Mouse (Mus musculus) embryonic facial prominence, embryonic 15.5 days (tissue): ENCODE data around the gene Vmn2r56. TPM values are rescaled to one million over a fixed set of nuclear protein-coding genes. Genes with fewer than 3 reads are reported as not detected.
"Not testable (repeated sequence)": the region's sequence is repeated elsewhere in the genome, so short reads cannot be mapped to it uniquely, and the experiment has no call there.

Source experiments
- ATAC-seq: fragments of 200-750 bp; cut with Nextera tagmentation; 2 replicates; pipeline ENCODE4 v1.8.0; 2017; ENCODE audit warnings: low read depth, moderate TSS enrichment; ENCODE audit not compliant: insufficient number of reproducible peaks, low FRiP score, low TSS enrichment
- H3K27ac ChIP-seq: fragments of 300-500 bp; sonication (generic); replicated peaks from 2 replicates; pipeline ENCODE4 v1.5.1; 2015; ENCODE audit warnings: mild to moderate bottlenecking, inconsistent platforms
- H3K27me3 ChIP-seq: fragments of 300-500 bp; sonication (generic); 2 replicates; pipeline ENCODE4 v1.6.1; 2015; ENCODE audit warnings: inconsistent platforms
- H3K36me3 ChIP-seq: fragments of 300-500 bp; sonication (generic); 2 replicates; pipeline ENCODE4 v1.6.1; 2015; ENCODE audit warnings: mild to moderate bottlenecking, inconsistent platforms
- H3K4me1 ChIP-seq: fragments of 300-500 bp; sonication (generic); 2 replicates; pipeline ENCODE4 v1.6.1; 2015; ENCODE audit warnings: inconsistent platforms
- H3K4me2 ChIP-seq: fragments of 300-500 bp; sonication (generic); replicated peaks from 2 replicates; pipeline ENCODE4 v1.6.1; 2015; ENCODE audit warnings: mild to moderate bottlenecking, inconsistent platforms
- H3K4me3 ChIP-seq: fragments of 300-500 bp; sonication (generic); replicated peaks from 2 replicates; pipeline ENCODE4 v1.5.1; 2015; ENCODE audit warnings: mild to moderate bottlenecking, inconsistent platforms
- H3K9ac ChIP-seq: fragments of 300-500 bp; sonication (generic); 2 replicates; pipeline ENCODE4 v1.6.1; 2015; ENCODE audit warnings: inconsistent platforms
- H3K9me3 ChIP-seq: fragments of 300-500 bp; sonication (generic); replicated peaks from 2 replicates; pipeline ENCODE4 v1.6.1; 2016; ENCODE audit warnings: inconsistent platforms
- WGBS: fragments of 180-500 bp; shearing (Covaris S2); methylation state at CpG from one replicate; pipeline ENCODE4 v1.1.7; 2015; 5-methylcytosine and 5-hydroxymethylcytosine counted together
- polyA plus RNA-seq: library from polyadenylated mRNA; unstranded; fragments of >200 nt; fragmentation: Nextera tagmentation; extraction: Ambion mirVana; gene quantifications from 2 replicates; pipeline ENCODE4 v1.2.1, GENCODE M21; 2015

Vmn2r56 gene
- polyA plus RNA-seq: not detected in 2 replicates

- Histone ChIP-seq H3K36me3 (no peaks in the 10 kb centered on the region), H3K9ac (no peak within 1 kb of the TSS), H3K4me1 (no peaks in the 10 kb centered on the region), H3K27ac (no peak within 1 kb of the TSS), H3K4me3 (no peak within 1 kb of the TSS), H3K4me2 (no peak within 1 kb of the TSS), H3K27me3 (no peaks in the 10 kb centered on the region), H3K9me3 (no peaks in the 10 kb centered on the region)
- ATAC-seq: no peak
- WGBS: 42% methylated on average over 1 of the region's 1 CpGs
These were observed at the start of gene Vmn2r56 for GRCm38 (mm10) chr7:12734904-12735303. Vmn2r56 (minus strand) TSS chr7:12735004.

DNA sequence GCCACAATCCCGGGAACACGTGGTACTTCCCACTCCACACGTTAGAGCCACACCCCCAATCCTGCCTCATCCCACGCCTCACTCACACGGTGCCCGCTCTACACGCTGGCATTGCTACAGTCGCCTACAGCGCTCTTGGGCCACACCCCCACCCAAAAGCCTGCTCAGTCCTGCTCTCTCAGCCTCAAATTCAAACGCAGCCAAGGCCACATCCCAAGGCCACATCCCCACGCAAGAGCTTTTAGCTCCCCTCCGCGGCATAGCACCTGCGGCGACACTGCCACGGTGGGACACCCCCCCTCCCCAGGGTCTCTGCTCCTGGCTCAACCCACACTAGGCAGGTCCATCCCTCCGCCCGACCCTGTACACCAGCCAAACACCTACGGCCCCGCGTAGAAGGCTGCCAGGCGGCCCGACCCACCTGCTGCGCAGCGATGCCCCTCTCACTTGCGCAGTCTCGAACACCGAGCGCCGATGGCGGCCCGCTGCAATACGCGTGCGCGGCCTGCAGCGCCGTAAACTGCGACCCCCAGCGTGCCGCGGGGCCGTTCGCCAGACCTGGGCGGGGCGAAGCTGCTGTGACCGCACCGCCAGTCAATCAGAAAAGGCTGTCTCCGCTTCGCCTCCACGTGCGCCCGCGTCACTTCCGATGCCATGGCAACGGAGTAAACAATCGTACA, 45.5 kb upstream of the Vmn2r56 start:
- Histone ChIP-seq H3K4me1 (peaks cover 9% of the 10 kb centered on the region), H3K9me3 (no peaks in the 10 kb centered on the region), H3K36me3 (peaks cover 2% of the 10 kb centered on the region), H3K9ac (peak overlapping the region; percentile 77), H3K4me2 (peak overlapping the region; percentile 98), H3K4me3 (peak overlapping the region; percentile 70), H3K27me3 (no peaks in the 10 kb centered on the region), H3K27ac (no peak overlapping the region; the same call in 1 of the 2 replicates)
- ATAC-seq: peak; percentile 92
- under 1% methylated on average over 57 of the region's 57 CpGs for WGBS

DNA sequence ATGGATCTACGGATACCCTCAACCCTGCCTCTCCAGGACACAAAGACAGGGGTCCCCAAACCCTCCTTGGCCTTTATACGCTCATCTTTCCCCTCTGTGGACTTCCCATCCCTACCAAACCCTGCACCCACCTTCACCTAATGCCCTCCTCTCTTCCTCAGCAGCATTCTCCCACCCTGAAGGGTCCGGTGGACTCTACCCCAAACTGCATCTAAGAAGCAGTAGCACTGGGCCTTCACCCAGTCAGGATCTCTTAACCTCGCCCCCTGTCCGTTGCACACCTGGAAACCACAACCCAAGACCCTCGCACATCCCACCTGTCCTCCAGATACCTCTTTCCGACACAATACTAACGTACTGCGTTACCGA, 45.0 kb upstream of the Vmn2r56 start:
- peak overlapping the region; percentile 77 for H3K9ac ChIP-seq
- ATAC-seq: no peak
- no peaks in the 10 kb centered on the region for H3K27me3 ChIP-seq
- H3K27ac ChIP-seq: no peak overlapping the region
- H3K4me1 ChIP-seq: peaks cover 9% of the 10 kb centered on the region
- H3K36me3 ChIP-seq: peaks cover 7% of the 10 kb centered on the region
- H3K9me3 ChIP-seq: no peaks in the 10 kb centered on the region
- H3K4me2 ChIP-seq: peak overlapping the region; percentile 98
- peak overlapping the region; percentile 70 for H3K4me3 ChIP-seq
- WGBS: 17% methylated on average over 10 of the region's 10 CpGs

GRCm38 (mm10) chr7:12779141-12779540, 44.3 kb upstream of the Vmn2r56 start:
- Histone ChIP-seq H3K9me3 (no peaks in the 10 kb centered on the region), H3K4me2 (no peak overlapping the region), H3K4me3 (peak overlapping the region; percentile 70; the same call in 1 of the 2 replicates), H3K4me1 (peaks cover 9% of the 10 kb centered on the region), H3K36me3 (peaks cover 13% of the 10 kb centered on the region), H3K9ac (no peak overlapping the region), H3K27ac (no peak overlapping the region), H3K27me3 (no peaks in the 10 kb centered on the region)
- 91% methylated on average over 5 of the region's 5 CpGs for WGBS
- no peak for ATAC-seq

GRCm38 (mm10) chr7:12774606-12775005, 39.8 kb upstream of the Vmn2r56 start:
- no peak for ATAC-seq
- H3K27me3 ChIP-seq: no peaks in the 10 kb centered on the region
- peaks cover 45% of the 10 kb centered on the region for H3K36me3 ChIP-seq
- H3K9ac ChIP-seq: no peak overlapping the region
- H3K4me3 ChIP-seq: no peak overlapping the region
- H3K27ac ChIP-seq: no peak overlapping the region
- H3K4me1 ChIP-seq: peaks cover 5% of the 10 kb centered on the region
- whole genome bisulfite sequencing: 100% methylated on average over 1 of the region's 1 CpGs
- H3K9me3 ChIP-seq: no peaks in the 10 kb centered on the region
- H3K4me2 ChIP-seq: no peak overlapping the region

DNA sequence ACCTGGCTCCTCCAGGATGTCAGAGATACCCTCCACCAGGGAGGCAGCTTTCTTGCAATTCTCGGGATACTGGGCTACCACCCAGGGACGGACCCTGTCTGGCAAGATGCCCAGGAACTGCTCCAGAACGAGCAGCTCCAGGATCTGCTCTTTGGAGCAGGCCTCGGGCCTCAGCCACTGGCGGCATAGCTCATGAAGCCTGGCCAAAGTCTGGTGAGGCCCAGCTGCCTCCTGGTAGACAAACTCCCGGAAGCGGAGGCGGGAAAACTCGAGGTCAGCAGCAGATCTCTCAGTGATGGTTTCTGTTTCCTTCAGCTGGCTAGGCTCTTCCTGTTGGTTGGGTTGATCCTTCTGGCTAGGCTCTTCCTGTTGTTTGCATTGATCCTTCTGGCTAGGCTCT, 39.3 kb upstream of the Vmn2r56 start:
- H3K9ac ChIP-seq: no peak overlapping the region
- H3K4me2 ChIP-seq: no peak overlapping the region
- H3K4me3 ChIP-seq: no peak overlapping the region
- no peaks in the 10 kb centered on the region for H3K9me3 ChIP-seq
- ATAC-seq: no peak
- no peaks in the 10 kb centered on the region for H3K4me1 ChIP-seq
- H3K27me3 ChIP-seq: no peaks in the 10 kb centered on the region
- 91% methylated on average over 9 of the region's 9 CpGs for WGBS
- peaks cover 50% of the 10 kb centered on the region for H3K36me3 ChIP-seq
- H3K27ac ChIP-seq: no peak overlapping the region

GRCm38 (mm10) chr7:12749431-12750198, 14.8 kb upstream of the Vmn2r56 start:
- WGBS: 74% methylated on average over 24 of the region's 24 CpGs
- 0 out of 2 replicates have a peak, but pooled peaks cover 3% of the 10 kb centered on the region for H3K9me3 ChIP-seq
- ATAC-seq: no peak

GRCm38 (mm10) chr7:12684903-12685302, 49.9 kb downstream of the Vmn2r56 start, which contains the start of gene Vmn2r55:
Vmn2r55 (minus strand) TSS chr7:12685003.
- H3K9ac ChIP-seq, ATAC-seq, H3K9me3 ChIP-seq, H3K27me3 ChIP-seq, H3K36me3 ChIP-seq, H3K4me2 ChIP-seq, H3K4me1 ChIP-seq, H3K4me3 ChIP-seq, H3K27ac ChIP-seq: not testable (repeated sequence)
- WGBS: 82% methylated on average over 3 of the region's 3 CpGs

More at GRCm38 (mm10) chr7:12749431-12750198, 14.8 kb upstream of the Vmn2r56 start:
- H3K4me1 ChIP-seq: no peaks in the 10 kb centered on the region
- H3K27ac ChIP-seq: no peak overlapping the region
- no peak overlapping the region for H3K9ac ChIP-seq
- peak overlapping the region; percentile 22; the same call in 1 of the 2 replicates for H3K4me3 ChIP-seq
- H3K36me3 ChIP-seq: no peaks in the 10 kb centered on the region
- H3K4me2 ChIP-seq: peak overlapping the region; percentile 21; the same call in 1 of the 2 replicates
- H3K27me3 ChIP-seq: no peaks in the 10 kb centered on the region

GRCm38 (mm10) chr7:12640219-12640618, 94.6 kb downstream of the Vmn2r56 start, which contains the start of gene Vmn2r54:
Vmn2r54 (minus strand) TSS chr7:12640319.
- not testable (repeated sequence) for ATAC-seq, H3K36me3 ChIP-seq, H3K9me3 ChIP-seq, H3K9ac ChIP-seq, H3K27ac ChIP-seq, H3K4me2 ChIP-seq, H3K27me3 ChIP-seq, H3K4me3 ChIP-seq, H3K4me1 ChIP-seq
- WGBS: 75% methylated on average over 3 of the region's 4 CpGs
